9 mouse cellular contexts compared by ENCODE assay signal in genomic region chr13:28663950-28664681, GRCm38 (mm10).
A peak's percentile ranks its signal among the peaks of the same experiment; 100 is the strongest.
DNase-seq lines count a peak whose midpoint lies in the region; ATAC-seq and TF ChIP-seq lines count a peak whose summit lies in the region.
"Had no signal": no experiment of that assay in that cellular context is flagged by ENCODE, and none has a peak within 500 bp of the region (broad histone marks: within the 10 kb centered on the region; RNA-seq: fewer than 3 reads in every experiment).

No protein-coding gene starts in this region.

- peak; percentile 53; the same call in 1 of the 2 replicates for ATAC-seq in midbrain, postnatal 0 days (ENCODE audit: low FRiP score)
- ATAC-seq in megakaryocyte-erythroid progenitor cell, adult 5-6 weeks (replicated peaks; ENCODE audit: low FRiP score, low TSS enrichment, poor library complexity, severe bottlenecking), result no peak

- H3K27me3 ChIP-seq in hindbrain, embryonic 10.5 days (ENCODE audit: insufficient read depth, poor library complexity, severe bottlenecking), result no peaks in the 10 kb centered on the region
- H3K27me3 ChIP-seq in midbrain, postnatal 0 days (ENCODE audit: insufficient read depth, low read length), result no peaks in the 10 kb centered on the region
- H3K27me3 ChIP-seq: CH12.LX had no signal

- intact Hi-C loops in gastrocnemius, postnatal 14 days (cut with DNase I; ENCODE audit: low total_unique reads), result no loop called here
- intact Hi-C loops in gastrocnemius, adult 2 months (cut with DNase I), result no loop called here

- no peak overlapping the region for H3K9ac ChIP-seq in midbrain, postnatal 0 days (replicated peaks; ENCODE audit: low read length, poor library complexity, severe bottlenecking)

- no peaks in the 10 kb centered on the region for H3K9me3 ChIP-seq in hindbrain, embryonic 10.5 days
- H3K9me3 ChIP-seq in midbrain, postnatal 0 days (ENCODE audit: low read length), result no peaks in the 10 kb centered on the region

- peaks cover 13% of the 10 kb centered on the region for H3K36me3 ChIP-seq in hindbrain, embryonic 10.5 days
- H3K36me3 ChIP-seq in midbrain, postnatal 0 days (ENCODE audit: insufficient read depth, low read length), result no peaks in the 10 kb centered on the region

- peaks cover 64% of the 10 kb centered on the region for H3K4me1 ChIP-seq in hindbrain, embryonic 10.5 days (replicated peaks)
- H3K4me1 ChIP-seq in midbrain, postnatal 0 days (ENCODE audit: insufficient read depth, low read length), result peaks cover 4% of the 10 kb centered on the region; the same call in 1 of the 2 replicates

- 26% methylated on average over 7 of the region's 7 CpGs for WGBS in hindbrain, embryonic 10.5 days
- WGBS in midbrain, postnatal 0 days, result 41% methylated on average over 7 of the region's 7 CpGs

- DNase-seq in gastrocnemius, postnatal 14 days, result peak; percentile 3
- no peak for DNase-seq in gastrocnemius, adult 2 months
- peak; percentile 23 for DNase-seq in T-cell, adult 2 months (ENCODE audit: low spot score)
- DNase-seq in hindbrain, embryonic 10.5 days (ENCODE audit: low spot score), result peak; percentile 44
- peak; percentile 61 for DNase-seq in midbrain, postnatal 0 days (ENCODE audit: low spot score)
- DNase-seq in urinary bladder, postnatal 4 days (ENCODE audit: low spot score in 2 of 2), result no peak
- no peak for DNase-seq in cerebellum, adult 18-20 months

- no peak overlapping the region for H3K27ac ChIP-seq in gastrocnemius, adult 2 months
- H3K27ac ChIP-seq in hindbrain, embryonic 10.5 days, result peak overlapping the region; percentile 76
- peak overlapping the region; percentile 12; the same call in 1 of the 2 replicates for H3K27ac ChIP-seq in midbrain, postnatal 0 days (ENCODE audit: low read depth, low read length)

- TF ChIP-seq CTCF in gastrocnemius, adult 2 months (IDR thresholded peaks at IDR 0.05), result no peak
- TF ChIP-seq CTCF in midbrain, postnatal 0 days (IDR thresholded peaks at IDR 0.05), result no peak

- H3K4me3 ChIP-seq in gastrocnemius, adult 2 months, result no peak overlapping the region
- H3K4me3 ChIP-seq in hindbrain, embryonic 10.5 days, result no peak overlapping the region
- no peak overlapping the region for H3K4me3 ChIP-seq in midbrain, postnatal 0 days (ENCODE audit: low read depth, low read length)

- no peak overlapping the region for H3K4me2 ChIP-seq in midbrain, postnatal 0 days (ENCODE audit: low read depth, low read length, poor library complexity, severe bottlenecking)

Comparison
In these comparisons a context has a peak if more than half of its experiments do, and no peak if none do; other contexts are left out.
1. DNase-seq: peak in gastrocnemius, postnatal 14 days (single experiment), T-cell, adult 2 months (single experiment), hindbrain, embryonic 10.5 days (single experiment) and midbrain, postnatal 0 days (single experiment); none in gastrocnemius, adult 2 months (single experiment), urinary bladder, postnatal 4 days (0 of 2) and cerebellum, adult 18-20 months (0 of 2).